Mouse (Mus musculus): ENCODE results near the gene Slc25a13.

DNA sequence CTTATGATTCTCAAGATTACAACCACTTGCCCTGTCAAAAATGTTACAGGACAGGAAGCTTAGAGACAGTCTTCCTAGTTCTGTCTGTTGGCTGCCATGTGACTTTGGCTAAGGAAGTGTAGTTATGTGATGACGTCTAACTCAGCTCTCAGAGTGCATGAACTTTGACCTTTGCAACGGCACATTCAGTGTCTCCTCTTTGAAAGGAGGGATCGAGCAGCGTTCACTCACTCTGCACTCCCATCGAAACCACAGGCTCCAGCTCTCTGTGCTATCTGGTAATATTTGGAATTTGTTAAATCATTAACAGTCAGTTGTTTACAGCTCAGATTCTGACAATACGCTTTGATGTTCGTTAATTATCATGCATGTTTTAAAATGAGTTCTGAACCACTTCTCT is 31.5 kb upstream of the Slc25a13 start:
- no peak for TF ChIP-seq CTCF (IDR thresholded peaks at IDR 0.05; ENCODE audit: insufficient read depth, low read depth, low read length)
- no peak for TF ChIP-seq POLR2A (IDR thresholded peaks at IDR 0.05; ENCODE audit: insufficient read depth, low read depth, low read length)
